Mouse (Mus musculus): ENCODE measurements around the gene Coro1b. TPM values are rescaled to one million over a fixed set of nuclear protein-coding genes. Genes with fewer than 3 reads are reported as not detected.

The Coro1b gene
- polyA plus RNA-seq, 1 experiment = 314 TPM

DNA sequence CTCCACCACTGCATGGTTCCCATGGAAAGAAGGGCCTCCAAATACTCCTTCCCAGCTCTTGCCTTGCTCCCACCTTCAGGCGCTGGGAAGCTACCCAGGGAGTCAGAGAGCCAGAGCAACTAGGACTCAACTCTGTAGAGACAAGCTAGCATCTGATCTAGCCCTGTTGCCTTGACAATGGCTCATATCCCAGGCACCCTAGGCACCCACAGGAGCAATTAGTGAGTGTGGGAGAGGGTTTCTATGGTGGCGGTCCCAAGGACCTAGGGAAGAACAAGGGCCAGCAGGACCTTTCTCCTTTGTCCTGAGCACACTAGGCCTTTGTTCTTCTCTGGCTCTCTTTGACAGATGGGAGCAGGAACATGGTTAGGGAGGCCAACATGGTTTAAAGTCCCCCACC is 35.3 kb downstream of the Coro1b start:
- TF ChIP-seq POLR2A (IDR thresholded peaks at IDR 0.05; ENCODE audit: borderline replicate concordance, low read depth, low read length) = no peak
- no peak for TF ChIP-seq CTCF (IDR thresholded peaks at IDR 0.05; ENCODE audit: low read depth, low read length)
- H3K4me3 ChIP-seq (ENCODE audit: insufficient read depth, low read length) = no peak overlapping the region
- peaks cover 6% of the 10 kb centered on the region for H3K4me1 ChIP-seq (ENCODE audit: control insufficient read depth, insufficient read depth, low read length)
- H3K27ac ChIP-seq (ENCODE audit: insufficient read depth, low read depth, low read length) = no peak overlapping the region

DNA sequence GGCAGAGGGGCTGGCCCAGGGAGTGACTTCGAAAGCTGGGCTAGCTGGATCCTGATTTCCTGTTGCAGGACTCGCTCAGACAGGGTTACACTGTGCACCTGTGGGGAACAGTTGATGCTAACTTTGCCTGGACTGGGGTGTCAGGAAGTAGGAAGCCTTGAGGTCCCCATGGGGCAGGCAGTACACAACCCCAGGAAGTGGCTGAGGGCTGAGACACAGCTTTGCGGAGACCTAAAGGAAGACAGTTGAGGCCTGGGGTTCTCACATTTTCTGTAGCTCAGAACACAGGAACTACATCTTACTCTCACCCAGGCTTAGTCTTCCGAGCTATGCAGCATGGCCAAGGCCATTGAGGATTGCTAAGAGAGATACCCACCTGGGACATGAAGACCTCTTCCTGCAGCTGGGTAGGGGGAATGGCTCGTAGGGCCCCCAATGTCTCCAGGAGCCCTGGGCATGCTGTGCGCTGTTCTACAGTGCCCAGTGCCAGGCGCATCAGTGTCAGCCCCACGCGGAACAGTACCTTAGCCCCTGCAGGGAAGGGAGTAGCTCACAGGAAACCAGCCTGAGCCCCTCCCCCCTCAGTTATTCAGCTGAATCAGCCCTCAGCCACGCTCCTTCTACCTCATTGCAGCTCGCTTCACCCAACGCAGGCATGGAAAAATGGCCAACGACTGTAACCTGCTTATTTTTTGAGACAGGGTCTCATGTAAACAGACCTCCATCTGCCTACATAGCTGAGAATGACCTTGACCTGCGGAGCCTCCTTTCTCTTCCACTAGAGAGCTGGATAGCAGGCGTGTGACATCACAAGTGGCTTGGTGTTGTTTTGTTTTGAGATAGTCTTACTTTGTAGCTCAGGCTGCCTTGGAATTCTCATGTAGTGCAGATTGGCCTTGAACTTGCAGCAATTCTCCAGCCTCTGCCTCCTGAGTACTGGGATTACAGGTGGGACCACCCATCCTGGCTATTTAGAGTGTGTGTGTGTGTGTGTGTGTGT is 36.9 kb downstream of the Coro1b start:
- Histone ChIP-seq H3K27ac (ENCODE audit: insufficient read depth, low read depth, low read length) (no peak overlapping the region), H3K4me1 (ENCODE audit: control insufficient read depth, insufficient read depth, low read length) (peaks cover 6% of the 10 kb centered on the region), H3K4me3 (ENCODE audit: insufficient read depth, low read length) (no peak overlapping the region)
- TF ChIP-seq CTCF (IDR thresholded peaks at IDR 0.05; ENCODE audit: low read depth, low read length) (no peak), POLR2A (IDR thresholded peaks at IDR 0.05; ENCODE audit: borderline replicate concordance, low read depth, low read length) (no peak)

DNA sequence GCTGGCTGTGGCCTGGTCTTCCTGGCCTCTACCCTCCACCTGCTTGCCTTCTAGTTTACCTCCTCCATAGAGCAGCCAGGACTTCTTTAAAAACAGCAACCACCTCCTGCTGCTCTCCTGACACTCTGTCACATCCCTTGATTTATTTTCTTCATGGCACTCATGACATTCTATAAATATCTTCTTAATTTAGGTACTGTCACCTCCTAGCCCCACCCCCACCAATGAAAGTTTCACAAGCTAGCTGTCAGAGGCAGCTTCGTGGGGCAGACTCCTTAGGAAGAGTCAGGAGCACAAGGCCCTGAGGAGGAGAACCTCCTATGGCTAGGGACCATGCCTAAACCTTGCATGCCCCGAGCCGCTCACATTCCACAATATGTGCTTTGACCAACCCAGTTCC is 38.9 kb downstream of the Coro1b start:
- Histone ChIP-seq H3K4me3 (ENCODE audit: insufficient read depth, low read length) (no peak overlapping the region), H3K4me1 (ENCODE audit: control insufficient read depth, insufficient read depth, low read length) (peaks cover 8% of the 10 kb centered on the region), H3K27ac (ENCODE audit: insufficient read depth, low read depth, low read length) (no peak overlapping the region)
- no peak for TF ChIP-seq POLR2A (IDR thresholded peaks at IDR 0.05; ENCODE audit: borderline replicate concordance, low read depth, low read length)
- TF ChIP-seq CTCF (IDR thresholded peaks at IDR 0.05; ENCODE audit: low read depth, low read length) = no peak

DNA sequence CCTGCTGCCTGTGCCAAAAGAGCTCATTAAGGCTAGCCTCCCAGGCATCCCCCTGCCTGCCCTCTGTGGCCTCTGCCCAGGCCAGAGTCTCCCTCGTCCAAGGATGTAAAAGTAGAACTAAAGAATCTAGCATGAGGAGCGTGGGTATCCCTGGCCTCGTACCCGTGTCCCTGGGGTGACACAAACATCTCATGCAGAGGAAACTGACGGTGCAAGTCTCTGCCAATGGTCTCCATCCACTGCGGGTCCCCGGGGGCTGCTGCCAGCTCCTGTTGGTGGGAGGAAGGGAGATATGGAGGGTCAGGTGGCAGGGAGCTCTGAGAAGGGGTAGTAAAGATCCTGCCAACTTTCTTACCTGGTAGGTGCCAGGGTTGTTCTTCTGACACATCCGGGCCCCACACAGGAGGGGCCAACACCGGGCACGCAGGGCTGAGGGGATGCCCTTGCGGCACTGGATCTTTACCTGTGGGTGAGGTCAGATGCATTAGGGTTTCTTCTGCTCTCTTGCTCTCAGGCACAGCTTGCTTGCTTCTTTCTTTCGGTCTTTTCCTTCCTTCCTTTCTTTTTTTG is 40.7 kb downstream of the Coro1b start:
- Histone ChIP-seq H3K27ac (ENCODE audit: insufficient read depth, low read depth, low read length) (no peak overlapping the region), H3K4me1 (ENCODE audit: control insufficient read depth, insufficient read depth, low read length) (peaks cover 19% of the 10 kb centered on the region), H3K4me3 (ENCODE audit: insufficient read depth, low read length) (no peak overlapping the region)
- TF ChIP-seq CTCF (IDR thresholded peaks at IDR 0.05; ENCODE audit: low read depth, low read length) (no peak), POLR2A (IDR thresholded peaks at IDR 0.05; ENCODE audit: borderline replicate concordance, low read depth, low read length) (no peak)

DNA sequence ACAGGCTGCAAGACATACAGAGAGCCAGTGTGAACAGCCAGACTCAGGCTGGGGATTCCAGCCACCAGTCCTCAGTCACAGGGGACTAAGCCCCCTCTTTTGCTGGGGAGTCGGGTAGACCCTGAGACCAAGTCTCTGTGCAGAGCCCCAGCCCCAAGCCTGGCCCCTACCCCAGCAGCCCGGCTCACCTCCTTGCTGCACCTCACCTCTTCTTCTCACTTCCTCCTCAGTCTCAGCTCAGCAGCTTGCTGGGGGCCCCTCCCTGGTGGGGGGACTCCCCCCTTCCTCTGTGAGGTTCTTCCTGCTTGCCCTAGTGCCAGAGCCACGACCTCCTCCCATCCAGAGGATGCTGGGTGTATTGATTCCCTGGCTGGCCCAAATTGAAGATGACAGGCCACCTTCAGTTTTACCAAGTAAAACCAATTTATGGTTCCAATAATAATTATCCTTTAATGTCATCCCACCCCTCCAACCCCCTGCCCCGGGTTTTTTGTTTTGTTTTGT is 42.5 kb downstream of the Coro1b start, which contains the start of gene Tbc1d10c:
Gene Tbc1d10c (minus strand): TSS at position 454 of the 504 bp plus-strand sequence.
- Histone ChIP-seq H3K27ac (ENCODE audit: insufficient read depth, low read depth, low read length) (peak within 1 kb of the TSS; percentile 82), H3K4me1 (ENCODE audit: control insufficient read depth, insufficient read depth, low read length) (peaks cover 21% of the 10 kb centered on the region), H3K4me3 (ENCODE audit: insufficient read depth, low read length) (peak within 1 kb of the TSS; percentile 96)
- no peak for TF ChIP-seq CTCF (IDR thresholded peaks at IDR 0.05; ENCODE audit: low read depth, low read length)
- TF ChIP-seq POLR2A (IDR thresholded peaks at IDR 0.05; ENCODE audit: borderline replicate concordance, low read depth, low read length) = no peak

DNA sequence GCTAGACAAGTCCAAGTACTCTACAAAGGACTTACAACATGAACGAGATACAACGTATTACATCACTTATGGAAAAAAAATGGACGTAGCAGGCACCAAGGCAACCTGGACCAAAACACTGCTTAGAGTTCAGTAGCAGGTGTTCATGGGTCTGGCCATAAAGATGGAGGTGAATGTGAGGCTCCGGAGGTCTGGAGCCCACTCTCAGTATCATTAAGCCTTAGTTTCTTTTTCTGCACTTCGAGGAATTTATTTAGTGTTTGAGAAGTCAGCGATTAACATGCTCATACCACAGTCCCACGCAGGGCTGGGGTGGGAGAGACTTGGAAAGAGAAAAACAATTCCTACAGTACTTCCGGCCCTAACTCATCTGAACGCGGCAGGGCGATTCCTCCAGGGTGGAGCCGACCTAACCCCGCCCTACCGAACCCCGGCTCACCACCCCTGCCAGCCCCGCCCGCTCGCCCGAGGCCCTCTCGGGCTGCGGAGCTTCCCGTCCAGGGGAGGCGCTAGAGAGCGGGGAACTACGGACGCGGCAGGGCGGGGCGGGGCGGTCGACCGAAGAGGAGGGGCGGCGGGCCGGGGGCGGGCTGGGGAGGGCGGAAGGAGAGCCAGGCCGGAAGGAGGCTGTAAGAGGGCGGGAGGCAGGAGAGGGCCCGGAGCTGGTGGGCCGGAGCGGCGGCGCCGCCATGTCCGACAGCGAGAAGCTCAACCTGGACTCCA is 43.3 kb downstream of the Coro1b start, which contains the start of gene Ppp1ca:
Gene Ppp1ca (plus strand): TSS at position 538 of the 723 bp plus-strand sequence.
- TF ChIP-seq POLR2A (IDR thresholded peaks at IDR 0.05; ENCODE audit: borderline replicate concordance, low read depth, low read length) (peak; percentile 87; the same call in 1 of the 2 replicates), CTCF (IDR thresholded peaks at IDR 0.05; ENCODE audit: low read depth, low read length) (no peak)
- Histone ChIP-seq H3K4me3 (ENCODE audit: insufficient read depth, low read length) (peak within 1 kb of the TSS; percentile 96), H3K27ac (ENCODE audit: insufficient read depth, low read depth, low read length) (peak within 1 kb of the TSS; percentile 82), H3K4me1 (ENCODE audit: control insufficient read depth, insufficient read depth, low read length) (peaks cover 21% of the 10 kb centered on the region)

DNA sequence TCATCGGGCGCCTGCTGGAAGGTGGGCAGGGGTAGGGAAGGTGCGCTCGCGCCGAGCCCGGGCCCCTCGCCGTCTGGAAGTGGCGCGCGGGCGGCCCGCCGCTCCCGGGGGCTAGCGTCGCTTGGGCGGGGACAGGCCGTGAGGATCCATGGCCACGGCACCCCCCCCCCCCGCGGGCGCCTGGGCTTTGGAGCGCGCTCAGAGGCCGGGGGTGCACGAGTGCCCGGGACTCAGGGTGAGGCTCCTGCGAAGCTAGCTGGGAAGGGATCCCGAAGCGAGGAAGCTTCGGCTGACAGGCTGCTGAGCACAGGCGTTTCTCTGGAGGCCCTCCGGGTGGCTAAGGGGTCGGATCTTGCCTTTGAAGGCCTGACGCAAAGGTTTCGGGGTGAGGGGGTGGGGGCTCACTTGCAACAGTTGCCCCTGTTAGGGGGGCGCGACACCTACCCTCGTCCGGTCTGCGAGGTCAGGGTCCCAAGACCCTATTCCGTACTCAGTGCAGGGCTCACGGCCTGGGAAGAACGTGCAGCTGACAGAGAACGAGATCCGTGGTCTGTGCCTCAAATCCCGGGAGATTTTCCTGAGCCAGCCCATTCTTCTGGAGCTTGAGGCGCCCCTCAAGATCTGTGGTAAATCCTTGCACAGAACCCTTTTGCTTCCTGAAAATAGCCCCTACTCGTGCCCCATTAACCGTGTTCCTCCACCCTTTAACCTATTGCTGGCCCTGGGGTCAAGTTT is 44.0 kb downstream of the Coro1b start:
- TF ChIP-seq CTCF (IDR thresholded peaks at IDR 0.05; ENCODE audit: low read depth, low read length) (no peak), POLR2A (IDR thresholded peaks at IDR 0.05; ENCODE audit: borderline replicate concordance, low read depth, low read length) (no peak)
- Histone ChIP-seq H3K4me3 (ENCODE audit: insufficient read depth, low read length) (peak overlapping the region; percentile 96), H3K4me1 (ENCODE audit: control insufficient read depth, insufficient read depth, low read length) (peaks cover 21% of the 10 kb centered on the region), H3K27ac (ENCODE audit: insufficient read depth, low read depth, low read length) (peak overlapping the region; percentile 67)

DNA sequence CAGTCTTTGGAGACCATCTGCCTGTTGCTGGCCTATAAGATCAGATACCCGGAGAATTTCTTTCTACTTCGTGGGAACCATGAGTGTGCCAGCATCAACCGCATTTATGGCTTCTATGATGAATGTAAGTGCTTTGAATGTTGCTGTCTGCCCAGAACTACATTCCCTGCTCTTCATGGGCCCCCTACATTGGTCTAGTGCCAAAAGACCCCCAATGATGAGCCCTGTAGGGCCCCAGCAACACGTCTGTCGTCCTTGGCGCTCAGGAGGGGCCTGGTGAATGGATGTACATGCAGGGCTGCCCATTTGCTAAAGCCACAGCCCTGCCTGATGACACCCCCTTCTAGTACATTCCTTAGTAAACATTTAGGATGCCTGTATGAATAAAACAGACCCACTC is 44.7 kb downstream of the Coro1b start:
- no peak overlapping the region for H3K27ac ChIP-seq (ENCODE audit: insufficient read depth, low read depth, low read length)
- H3K4me1 ChIP-seq (ENCODE audit: control insufficient read depth, insufficient read depth, low read length) = peaks cover 21% of the 10 kb centered on the region
- TF ChIP-seq CTCF (IDR thresholded peaks at IDR 0.05; ENCODE audit: low read depth, low read length) = no peak
- TF ChIP-seq POLR2A (IDR thresholded peaks at IDR 0.05; ENCODE audit: borderline replicate concordance, low read depth, low read length) = no peak
- peak overlapping the region; percentile 96 for H3K4me3 ChIP-seq (ENCODE audit: insufficient read depth, low read length)
